Mouse (Mus musculus): ENCODE results near the gene Zfp511. TPM values are rescaled to one million over a fixed set of nuclear protein-coding genes. Genes with fewer than 3 reads are reported as not detected.

Gene Zfp511
- polyA plus RNA-seq, 1 experiment = 57.7 TPM

DNA sequence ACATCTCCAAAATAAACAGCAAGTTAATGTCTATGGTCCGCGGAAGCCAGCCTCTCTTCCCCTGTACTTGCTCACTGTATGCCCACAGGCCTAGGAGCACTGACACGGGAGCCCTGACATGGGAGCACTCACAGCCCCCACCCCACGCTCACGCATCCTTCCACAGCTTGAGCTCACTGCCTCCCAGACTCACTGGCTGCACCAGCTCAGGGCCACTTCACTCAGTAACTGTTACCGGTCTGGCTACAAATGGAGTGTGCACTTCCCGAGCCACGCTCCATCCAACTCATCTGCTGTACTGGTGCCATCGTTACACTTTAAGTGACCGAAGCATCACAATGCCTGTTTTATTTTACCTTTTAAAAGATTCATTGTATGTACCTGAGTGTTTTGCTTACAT is 3.8 kb upstream of the Zfp511 start:
- H3K27me3 ChIP-seq (ENCODE audit: control insufficient read depth, insufficient read depth, low read length) = no peaks in the 10 kb centered on the region
- no peak overlapping the region for H3K4me3 ChIP-seq (ENCODE audit: control insufficient read depth, low read depth, low read length)
- H3K4me1 ChIP-seq (ENCODE audit: control insufficient read depth, insufficient read depth, low read length) = peaks cover 6% of the 10 kb centered on the region
- H3K36me3 ChIP-seq (ENCODE audit: control insufficient read depth, insufficient read depth, low read length) = peaks cover 5% of the 10 kb centered on the region
- no peak for TF ChIP-seq CTCF (IDR thresholded peaks at IDR 0.05; ENCODE audit: control insufficient read depth, insufficient read depth, insufficient replicate concordance, low read depth, low read length)
- no peak for TF ChIP-seq POLR2A (IDR thresholded peaks at IDR 0.05; ENCODE audit: control insufficient read depth, low read depth, low read length)
- no peak overlapping the region for H3K27ac ChIP-seq (ENCODE audit: control insufficient read depth, insufficient read depth, low read depth, low read length)

DNA sequence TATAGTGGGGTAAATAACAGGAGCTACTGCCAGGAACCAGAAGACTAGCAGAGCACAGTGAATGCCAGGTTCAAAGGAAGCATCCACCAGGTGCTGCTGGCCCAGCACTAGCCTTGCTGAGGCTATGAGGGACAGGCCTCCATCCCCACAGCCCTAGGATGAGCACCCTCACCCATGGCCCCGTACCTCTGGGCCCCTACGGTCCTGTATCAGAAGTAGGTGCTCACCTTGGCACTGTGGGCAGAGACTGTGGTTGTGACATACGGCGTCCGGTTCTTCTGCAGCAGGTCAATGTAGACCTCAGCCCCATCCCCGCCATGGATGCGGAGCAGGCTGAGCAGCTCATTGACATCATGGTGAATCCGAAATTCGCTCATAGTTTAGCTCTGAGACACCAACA is 2.8 kb upstream of the Zfp511 start:
- no peak overlapping the region for H3K4me3 ChIP-seq (ENCODE audit: control insufficient read depth, low read depth, low read length)
- TF ChIP-seq CTCF (IDR thresholded peaks at IDR 0.05; ENCODE audit: control insufficient read depth, insufficient read depth, insufficient replicate concordance, low read depth, low read length) (no peak), POLR2A (IDR thresholded peaks at IDR 0.05; ENCODE audit: control insufficient read depth, low read depth, low read length) (no peak)
- H3K27ac ChIP-seq (ENCODE audit: control insufficient read depth, insufficient read depth, low read depth, low read length) = no peak overlapping the region
- peaks cover 6% of the 10 kb centered on the region for H3K4me1 ChIP-seq (ENCODE audit: control insufficient read depth, insufficient read depth, low read length)
- no peaks in the 10 kb centered on the region for H3K27me3 ChIP-seq (ENCODE audit: control insufficient read depth, insufficient read depth, low read length)
- H3K36me3 ChIP-seq (ENCODE audit: control insufficient read depth, insufficient read depth, low read length) = peaks cover 5% of the 10 kb centered on the region

DNA sequence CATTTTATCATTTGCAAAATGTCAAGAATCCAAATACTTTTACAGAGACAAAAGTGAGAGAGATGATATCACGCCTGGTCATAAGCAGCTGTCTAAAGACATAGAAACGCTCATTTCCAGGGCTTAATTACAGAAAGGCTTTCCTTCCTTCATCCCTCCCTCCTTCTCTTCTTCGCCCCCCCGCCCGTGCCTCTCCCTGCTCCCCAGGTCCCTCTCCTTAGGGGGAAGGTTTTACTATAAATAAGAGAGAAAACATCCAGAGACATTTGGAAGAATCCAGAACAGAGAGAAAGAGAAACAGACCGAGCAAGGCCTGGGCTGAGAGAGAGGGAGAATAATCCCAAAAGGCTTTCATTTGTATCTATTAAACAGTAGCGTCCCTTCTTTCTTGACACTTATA is 735 bp upstream of the Zfp511 start:
- peaks cover 2% of the 10 kb centered on the region for H3K36me3 ChIP-seq (ENCODE audit: control insufficient read depth, insufficient read depth, low read length)
- no peaks in the 10 kb centered on the region for H3K27me3 ChIP-seq (ENCODE audit: control insufficient read depth, insufficient read depth, low read length)
- no peak for TF ChIP-seq POLR2A (IDR thresholded peaks at IDR 0.05; ENCODE audit: control insufficient read depth, low read depth, low read length)
- TF ChIP-seq CTCF (IDR thresholded peaks at IDR 0.05; ENCODE audit: control insufficient read depth, insufficient read depth, insufficient replicate concordance, low read depth, low read length) = no peak
- peaks cover 6% of the 10 kb centered on the region for H3K4me1 ChIP-seq (ENCODE audit: control insufficient read depth, insufficient read depth, low read length)
- peak overlapping the region; percentile 94 for H3K4me3 ChIP-seq (ENCODE audit: control insufficient read depth, low read depth, low read length)
- H3K27ac ChIP-seq (ENCODE audit: control insufficient read depth, insufficient read depth, low read depth, low read length) = no peak overlapping the region

DNA sequence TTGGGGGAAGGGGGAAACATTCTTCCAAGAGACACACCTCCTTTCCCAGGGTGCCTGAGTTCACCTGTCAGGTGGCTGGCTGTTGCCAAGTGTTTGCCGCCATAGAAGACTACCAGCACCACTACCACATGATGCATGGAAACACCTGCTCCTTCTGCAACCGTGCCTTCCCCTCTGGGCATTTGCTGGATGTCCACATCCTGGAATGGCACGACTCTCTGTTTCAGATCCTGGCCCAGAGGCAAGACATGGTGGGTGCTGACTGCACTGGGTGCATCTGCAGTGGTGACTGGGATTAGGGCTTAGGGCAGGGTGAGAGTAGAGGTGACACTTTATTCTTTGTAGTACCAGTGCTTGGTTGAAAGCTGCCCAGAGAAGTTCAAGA is 972 bp downstream of the Zfp511 start:
- H3K27me3 ChIP-seq (ENCODE audit: control insufficient read depth, insufficient read depth, low read length) = no peaks in the 10 kb centered on the region
- H3K36me3 ChIP-seq (ENCODE audit: control insufficient read depth, insufficient read depth, low read length) = no peaks in the 10 kb centered on the region; the same call in 1 of the 2 replicates
- peak overlapping the region; percentile 94 for H3K4me3 ChIP-seq (ENCODE audit: control insufficient read depth, low read depth, low read length)
- TF ChIP-seq POLR2A (IDR thresholded peaks at IDR 0.05; ENCODE audit: control insufficient read depth, low read depth, low read length) = no peak
- TF ChIP-seq CTCF (IDR thresholded peaks at IDR 0.05; ENCODE audit: control insufficient read depth, insufficient read depth, insufficient replicate concordance, low read depth, low read length) = no peak
- no peak overlapping the region for H3K27ac ChIP-seq (ENCODE audit: control insufficient read depth, insufficient read depth, low read depth, low read length)
- H3K4me1 ChIP-seq (ENCODE audit: control insufficient read depth, insufficient read depth, low read length) = peaks cover 6% of the 10 kb centered on the region

DNA sequence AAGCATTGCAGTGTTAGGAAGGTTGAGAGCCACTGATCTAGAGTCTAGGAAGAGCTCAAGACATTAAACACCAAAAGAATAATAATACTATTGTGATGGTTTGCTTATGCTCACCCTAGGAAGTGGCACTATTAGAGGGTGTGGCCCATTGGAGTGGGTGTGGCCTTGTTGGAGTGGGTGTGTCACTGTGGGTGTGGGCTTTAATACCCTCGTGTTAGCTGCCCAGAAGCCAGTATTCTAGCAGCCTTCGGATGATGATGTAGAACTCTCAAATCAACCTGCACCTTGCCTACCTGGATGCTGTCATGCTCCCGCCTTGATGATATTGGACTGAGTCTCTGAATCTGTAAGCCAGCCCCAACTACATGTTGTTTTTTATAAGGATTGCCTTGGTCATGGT is 6.5 kb downstream of the Zfp511 start:
- Histone ChIP-seq H3K36me3 (ENCODE audit: control insufficient read depth, insufficient read depth, low read length) (no peaks in the 10 kb centered on the region; the same call in 1 of the 2 replicates), H3K4me3 (ENCODE audit: control insufficient read depth, low read depth, low read length) (no peak overlapping the region), H3K27me3 (ENCODE audit: control insufficient read depth, insufficient read depth, low read length) (no peaks in the 10 kb centered on the region; the same call in 1 of the 2 replicates), H3K4me1 (ENCODE audit: control insufficient read depth, insufficient read depth, low read length) (no peaks in the 10 kb centered on the region), H3K27ac (ENCODE audit: control insufficient read depth, insufficient read depth, low read depth, low read length) (no peak overlapping the region)
- TF ChIP-seq POLR2A (IDR thresholded peaks at IDR 0.05; ENCODE audit: control insufficient read depth, low read depth, low read length) = no peak
- TF ChIP-seq CTCF (IDR thresholded peaks at IDR 0.05; ENCODE audit: control insufficient read depth, insufficient read depth, insufficient replicate concordance, low read depth, low read length) = no peak

DNA sequence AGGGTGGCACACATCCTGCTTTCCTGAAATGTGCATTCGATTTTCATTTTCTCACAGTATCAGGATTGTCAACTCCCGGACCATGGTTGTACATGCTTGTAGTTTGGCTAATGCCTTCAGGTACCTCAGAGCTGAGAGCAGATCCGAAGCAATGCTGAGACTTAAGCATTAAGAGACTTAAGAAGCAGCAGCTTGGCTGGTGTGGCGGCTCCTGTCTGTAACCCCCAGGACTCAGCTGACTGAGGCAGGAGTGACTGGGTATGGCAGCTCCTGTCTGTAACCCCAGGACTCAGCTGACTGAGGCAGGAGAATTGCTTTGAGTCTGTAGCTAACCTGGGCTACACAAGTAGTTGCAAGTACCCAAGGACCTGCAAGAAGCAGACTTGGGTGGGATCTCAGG is 9.4 kb downstream of the Zfp511 start:
- H3K4me1 ChIP-seq (ENCODE audit: control insufficient read depth, insufficient read depth, low read length) = peaks cover 6% of the 10 kb centered on the region
- H3K36me3 ChIP-seq (ENCODE audit: control insufficient read depth, insufficient read depth, low read length) = no peaks in the 10 kb centered on the region
- H3K27ac ChIP-seq (ENCODE audit: control insufficient read depth, insufficient read depth, low read depth, low read length) = no peak overlapping the region
- H3K4me3 ChIP-seq (ENCODE audit: control insufficient read depth, low read depth, low read length) = no peak overlapping the region
- TF ChIP-seq CTCF (IDR thresholded peaks at IDR 0.05; ENCODE audit: control insufficient read depth, insufficient read depth, insufficient replicate concordance, low read depth, low read length) = no peak
- TF ChIP-seq POLR2A (IDR thresholded peaks at IDR 0.05; ENCODE audit: control insufficient read depth, low read depth, low read length) = no peak
- no peaks in the 10 kb centered on the region; the same call in 1 of the 2 replicates for H3K27me3 ChIP-seq (ENCODE audit: control insufficient read depth, insufficient read depth, low read length)

DNA sequence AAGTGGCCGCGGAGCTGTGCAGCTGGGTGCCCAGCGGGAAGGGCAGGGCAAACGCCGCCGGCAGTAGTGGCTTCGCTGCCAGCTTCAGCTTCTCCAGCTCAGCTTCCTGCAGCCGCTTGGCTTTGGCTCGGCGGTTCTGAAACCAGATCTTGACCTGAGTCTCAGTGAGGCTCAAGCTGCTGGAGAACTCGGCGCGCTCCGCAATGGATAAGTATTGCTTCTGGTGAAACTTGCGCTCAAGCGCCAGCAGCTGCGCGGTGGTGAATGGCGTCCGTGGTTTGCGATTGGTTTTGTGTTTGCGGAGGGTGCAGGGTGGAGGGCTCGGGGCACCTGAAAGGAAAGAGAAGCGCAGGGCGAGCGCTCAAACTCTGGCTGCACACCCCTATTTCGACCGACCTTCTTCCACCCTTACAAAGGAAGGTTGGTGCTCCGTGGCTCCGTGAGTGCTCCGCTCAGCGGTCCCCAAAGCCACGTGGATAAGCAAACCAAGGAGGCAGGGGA is 11.7 kb downstream of the Zfp511 start:
- Histone ChIP-seq H3K27ac (ENCODE audit: control insufficient read depth, insufficient read depth, low read depth, low read length) (no peak overlapping the region), H3K36me3 (ENCODE audit: control insufficient read depth, insufficient read depth, low read length) (no peaks in the 10 kb centered on the region), H3K4me1 (ENCODE audit: control insufficient read depth, insufficient read depth, low read length) (peaks cover 6% of the 10 kb centered on the region), H3K4me3 (ENCODE audit: control insufficient read depth, low read depth, low read length) (peak overlapping the region; percentile 12), H3K27me3 (ENCODE audit: control insufficient read depth, insufficient read depth, low read length) (no peaks in the 10 kb centered on the region; the same call in 1 of the 2 replicates)
- TF ChIP-seq CTCF (IDR thresholded peaks at IDR 0.05; ENCODE audit: control insufficient read depth, insufficient read depth, insufficient replicate concordance, low read depth, low read length) (no peak), POLR2A (IDR thresholded peaks at IDR 0.05; ENCODE audit: control insufficient read depth, low read depth, low read length) (no peak)
